Mouse (Mus musculus): ENCODE measurements around the gene Qtrt2. TPM values are rescaled to one million over a fixed set of nuclear protein-coding genes. Genes with fewer than 3 reads are reported as not detected.

The Qtrt2 gene
- 17.3 and 21.2 TPM in 2 replicates for total RNA-seq (2015)
- 44.9 and 46.5 TPM in 2 replicates for total RNA-seq (2017)

- no peak for ATAC-seq (replicated peaks; ENCODE audit: poor library complexity)
These were observed at the start of gene Qtrt2 for GRCm38 (mm10) chr16:43926341-43926859. TSS of gene Qtrt2 (minus strand) at chr16:43926809.

- no peak for ATAC-seq (replicated peaks; ENCODE audit: poor library complexity)
These were observed 47.1 kb upstream of the Qtrt2 start for GRCm38 (mm10) chr16:43973606-43974220.

GRCm38 (mm10) chr16:43973147-43973546 lies 46.5 kb upstream of the Qtrt2 start:
- no peak for ATAC-seq (replicated peaks; ENCODE audit: poor library complexity)

GRCm38 (mm10) chr16:43972391-43972790 lies 45.8 kb upstream of the Qtrt2 start:
- no peak for ATAC-seq (replicated peaks; ENCODE audit: poor library complexity)

GRCm38 (mm10) chr16:43971741-43972140 lies 45.1 kb upstream of the Qtrt2 start:
- no peak for ATAC-seq (replicated peaks; ENCODE audit: poor library complexity)

- ATAC-seq (replicated peaks; ENCODE audit: poor library complexity), result no peak
These were observed 44.6 kb upstream of the Qtrt2 start for GRCm38 (mm10) chr16:43971189-43971588.

- ATAC-seq (replicated peaks; ENCODE audit: poor library complexity), result peak; percentile 35
These were observed 43.8 kb upstream of the Qtrt2 start for GRCm38 (mm10) chr16:43970426-43970825.

GRCm38 (mm10) chr16:43965781-43966389 lies 39.3 kb upstream of the Qtrt2 start:
- peak; percentile 50 for ATAC-seq (replicated peaks; ENCODE audit: poor library complexity)

GRCm38 (mm10) chr16:43963780-43964179 lies 37.2 kb upstream of the Qtrt2 start:
- ATAC-seq (replicated peaks; ENCODE audit: poor library complexity), result no peak

GRCm38 (mm10) chr16:43963291-43963690 lies 36.7 kb upstream of the Qtrt2 start:
- no peak for ATAC-seq (replicated peaks; ENCODE audit: poor library complexity)

- no peak for ATAC-seq (replicated peaks; ENCODE audit: poor library complexity)
These were observed 31.4 kb upstream of the Qtrt2 start for GRCm38 (mm10) chr16:43958038-43958437.

- ATAC-seq (replicated peaks; ENCODE audit: poor library complexity), result no peak
These were observed 28.3 kb upstream of the Qtrt2 start for GRCm38 (mm10) chr16:43954913-43955312.

- peak; percentile 96 for ATAC-seq (replicated peaks; ENCODE audit: poor library complexity)
These were observed 25.0 kb upstream of the Qtrt2 start for GRCm38 (mm10) chr16:43951591-43951990.

GRCm38 (mm10) chr16:43945869-43946268 lies 19.3 kb upstream of the Qtrt2 start:
- no peak for ATAC-seq (replicated peaks; ENCODE audit: poor library complexity)

- no peak for ATAC-seq (replicated peaks; ENCODE audit: poor library complexity)
These were observed 18.7 kb upstream of the Qtrt2 start for GRCm38 (mm10) chr16:43945351-43945750.

- no peak for ATAC-seq (replicated peaks; ENCODE audit: poor library complexity)
These were observed 14.2 kb upstream of the Qtrt2 start for GRCm38 (mm10) chr16:43940846-43941245.

- ATAC-seq (replicated peaks; ENCODE audit: poor library complexity), result no peak
These were observed 9.3 kb upstream of the Qtrt2 start for GRCm38 (mm10) chr16:43935892-43936291.

- peak; percentile 48; the same call in 1 of the 2 replicates for ATAC-seq (replicated peaks; ENCODE audit: poor library complexity)
These were observed 8.8 kb upstream of the Qtrt2 start for GRCm38 (mm10) chr16:43935367-43935766.

GRCm38 (mm10) chr16:43934856-43935255 lies 8.2 kb upstream of the Qtrt2 start:
- ATAC-seq (replicated peaks; ENCODE audit: poor library complexity), result no peak

GRCm38 (mm10) chr16:43933041-43933440 lies 6.4 kb upstream of the Qtrt2 start:
- no peak for ATAC-seq (replicated peaks; ENCODE audit: poor library complexity)

GRCm38 (mm10) chr16:43932319-43932718 lies 5.7 kb upstream of the Qtrt2 start:
- ATAC-seq (replicated peaks; ENCODE audit: poor library complexity), result no peak

- ATAC-seq (replicated peaks; ENCODE audit: poor library complexity), result no peak
These were observed 4.9 kb upstream of the Qtrt2 start for GRCm38 (mm10) chr16:43931502-43931901.

Measured in megakaryocyte progenitor cell, adult 5-6 weeks (primary cell).